Mouse (Mus musculus) liver, embryonic 14.5 days (tissue): ENCODE data around the gene Ncln. TPM values are rescaled to one million over a fixed set of nuclear protein-coding genes. Genes with fewer than 3 reads are reported as not detected.

Experiments used
- ATAC-seq: fragments of 200-750 bp; cut with Nextera tagmentation; 2 replicates; pipeline ENCODE4 v1.8.0; 2017; ENCODE audit warnings: moderate number of reproducible peaks, mild to moderate bottlenecking, moderate library complexity; ENCODE audit not compliant: insufficient read depth
- DNase-seq, 3 experiments: peaks; one replicate each; pipeline ENCODE4 v3.0.0-alpha.2; 2012 to 2013; ENCODE audit warnings: low read depth in 3 of 3, low spot score in 3 of 3
- H3K27ac ChIP-seq: fragments of 300-500 bp; sonication (generic); 2 replicates; pipeline ENCODE4 v1.5.1; 2014; ENCODE audit warnings: moderate library complexity, mild to moderate bottlenecking, control low read depth, inconsistent platforms
- H3K27me3 ChIP-seq: fragments of 300-500 bp; sonication (generic); 2 replicates; pipeline ENCODE4 v1.6.1; 2014; ENCODE audit warnings: mild to moderate bottlenecking, low read length, moderate library complexity; ENCODE audit not compliant: control insufficient read depth, insufficient read depth
- H3K36me3 ChIP-seq: fragments of 300-500 bp; sonication (generic); replicated peaks from 2 replicates; pipeline ENCODE4 v1.6.1; 2014; ENCODE audit warnings: low read depth; ENCODE audit not compliant: control insufficient read depth, insufficient read depth
- H3K4me1 ChIP-seq, 2 experiments: fragments of 200-500 bp in 1 of 2; fragments of 300-500 bp in 1 of 2; sonication (generic) in 1 of 2; replicated peaks; 2 replicates each; pipeline ENCODE4 v1.6.1; 2012 to 2014; ENCODE audit warnings: antibody characterized with exemption in 1 of 2, inconsistent platforms in 1 of 2, low read length in 1 of 2; ENCODE audit not compliant: control insufficient read depth in 2 of 2, insufficient read depth in 2 of 2
- H3K4me2 ChIP-seq: fragments of 300-500 bp; sonication (generic); 2 replicates; pipeline ENCODE4 v1.6.1; 2014; ENCODE audit warnings: low read depth, mild to moderate bottlenecking, control low read depth, moderate library complexity
- H3K4me3 ChIP-seq, 2 experiments: fragments of 200-500 bp in 1 of 2; fragments of 300-500 bp in 1 of 2; sonication (generic) in 1 of 2; 2 replicates each; pipeline ENCODE4 v1.5.1; 2012 to 2014; ENCODE audit warnings: low read depth in 2 of 2, low read length in 2 of 2, mild to moderate bottlenecking in 2 of 2, control low read depth in 1 of 2, inconsistent platforms in 1 of 2, moderate library complexity in 1 of 2; ENCODE audit not compliant: insufficient read depth in 1 of 2
- H3K9ac ChIP-seq: fragments of 300-500 bp; sonication (generic); replicated peaks from 2 replicates; pipeline ENCODE4 v1.6.1; 2014; ENCODE audit warnings: mild to moderate bottlenecking, control low read depth, moderate library complexity
- H3K9me3 ChIP-seq: fragments of 300-500 bp; sonication (generic); 2 replicates; pipeline ENCODE4 v1.6.1; 2016; ENCODE audit warnings: low read length, mixed read lengths; ENCODE audit not compliant: control insufficient read depth
- CTCF ChIP-seq: IDR thresholded peaks from 2 replicates; pipeline ENCODE4 v1.5.1; 2016; ENCODE audit warnings: antibody characterized with exemption, low read depth, control low read depth
- EP300 ChIP-seq: IDR thresholded peaks from 2 replicates; pipeline ENCODE4 v1.6.1; 2016; ENCODE audit warnings: antibody characterized with exemption, low read depth
- WGBS: fragments of 180-500 bp; shearing (Covaris S2); extraction: QIAGEN DNeasy Blood & Tissue Kit; methylation state at CpG from one replicate; pipeline ENCODE4 v1.1.7; 2014; ENCODE audit not compliant: insufficient replicate concordance; 5-methylcytosine and 5-hydroxymethylcytosine counted together
- polyA plus RNA-seq, 2 experiments: library from polyadenylated mRNA; depleted of rRNA in 1 of 2; stranded (reverse) in 1 of 2; unstranded in 1 of 2; fragments of >200 nt; fragmentation: Nextera tagmentation in 1 of 2; extraction: Ambion mirVana in 1 of 2; gene quantifications; 2 replicates each; pipeline versions ENCODE4 v1.2.1 to v1.2.3; 2012 to 2014

The Ncln gene
- polyA plus RNA-seq, 2 experiments: 23.7 to 55.7 TPM

DNA sequence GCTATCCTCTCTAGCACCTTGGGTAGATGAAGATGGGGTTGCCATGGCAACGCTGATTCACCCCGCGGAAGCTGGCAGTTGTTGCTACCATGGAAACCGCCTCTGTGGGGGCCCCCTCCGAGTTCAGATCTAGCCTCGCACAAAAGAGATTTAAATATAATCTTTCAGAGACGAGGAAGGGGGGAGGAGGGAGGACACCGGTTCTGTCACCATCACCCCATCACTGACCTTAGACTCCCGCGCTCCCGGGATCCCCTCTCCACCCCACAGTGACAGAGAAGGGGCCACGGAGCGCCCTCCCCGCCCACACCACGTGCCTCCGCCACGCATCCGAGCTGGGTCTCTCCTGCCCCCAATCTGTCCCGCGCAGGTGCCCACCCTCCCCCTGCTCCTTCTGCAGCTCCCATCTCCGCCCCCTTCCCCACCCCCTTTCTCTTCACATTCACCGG lies 23.2 kb downstream of the Ncln start:
- no peak overlapping the region for H3K9ac ChIP-seq
- H3K4me2 ChIP-seq: no peak overlapping the region
- no peak for ATAC-seq
- no peaks in the 10 kb centered on the region for H3K9me3 ChIP-seq
- no peak overlapping the region for H3K27ac ChIP-seq
- no peaks in the 10 kb centered on the region for H3K36me3 ChIP-seq
- DNase-seq: no peak
- TF ChIP-seq CTCF (no peak), EP300 (no peak)
- 0 out of 4 replicates have a peak, but pooled peaks cover 0 to 2% of the 10 kb centered on the region in 2 experiments for H3K4me1 ChIP-seq
- H3K27me3 ChIP-seq: peaks cover 45% of the 10 kb centered on the region
- no peak overlapping the region for H3K4me3 ChIP-seq
- WGBS: 5% methylated on average over 22 of the region's 22 CpGs

DNA sequence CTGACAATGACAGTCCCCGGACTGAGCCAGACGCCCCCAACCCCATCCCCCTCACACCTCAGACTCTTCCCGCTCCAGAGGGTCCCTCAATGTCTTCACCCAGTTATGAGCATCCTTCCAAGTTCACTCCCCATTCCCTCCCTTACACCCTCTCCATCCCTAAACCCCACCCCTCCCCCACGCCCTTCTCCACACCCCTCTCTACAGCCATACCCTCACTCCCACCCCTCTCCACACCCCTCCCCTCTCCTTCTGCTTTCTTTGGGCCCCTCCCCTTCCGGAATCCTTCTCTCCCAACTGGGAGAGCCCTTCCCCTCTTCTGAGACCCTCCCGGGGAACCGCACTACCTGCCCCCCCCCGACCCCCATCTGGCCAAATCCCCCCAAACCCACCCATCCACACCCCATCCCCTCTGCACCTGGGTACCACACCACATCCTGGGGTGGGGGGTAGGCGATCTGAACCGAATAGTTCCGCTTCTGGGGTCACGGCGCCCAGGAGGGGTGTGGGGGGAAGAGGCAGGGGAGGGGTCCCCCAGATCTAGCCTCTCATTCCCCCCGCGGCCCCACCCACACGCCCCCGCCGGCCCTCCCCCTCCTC lies 23.7 kb downstream of the Ncln start:
- no peak overlapping the region for H3K9ac ChIP-seq
- no peak overlapping the region for H3K4me3 ChIP-seq
- H3K27me3 ChIP-seq: peaks cover 43% of the 10 kb centered on the region
- no peak overlapping the region for H3K4me2 ChIP-seq
- H3K9me3 ChIP-seq: no peaks in the 10 kb centered on the region
- DNase-seq (no peak), ATAC-seq (no peak)
- 0 out of 4 replicates have a peak, but pooled peaks cover 0 to 2% of the 10 kb centered on the region in 2 experiments for H3K4me1 ChIP-seq
- H3K27ac ChIP-seq: no peak overlapping the region
- 7% methylated on average over 18 of the region's 18 CpGs for WGBS
- no peak for TF ChIP-seq EP300
- no peak for TF ChIP-seq CTCF
- no peaks in the 10 kb centered on the region for H3K36me3 ChIP-seq

- Histone ChIP-seq H3K27ac (no peak overlapping the region), H3K4me3 (no peak overlapping the region), H3K4me1 (no peaks in the 10 kb centered on the region), H3K9ac (no peak overlapping the region), H3K9me3 (no peaks in the 10 kb centered on the region), H3K36me3 (no peaks in the 10 kb centered on the region), H3K4me2 (no peak overlapping the region), H3K27me3 (peaks cover 35% of the 10 kb centered on the region)
- WGBS: 31% methylated on average over 18 of the region's 18 CpGs
- no peak for TF ChIP-seq EP300
- TF ChIP-seq CTCF: no peak
- no peak for ATAC-seq
- DNase-seq: no peak
Observed at GRCm38 (mm10) chr10:81470454-81470853, 25.7 kb downstream of the Ncln start.

GRCm38 (mm10) chr10:81469253-81469652 lies 26.9 kb downstream of the Ncln start:
- Histone ChIP-seq H3K27me3 (peaks cover 32% of the 10 kb centered on the region), H3K36me3 (no peaks in the 10 kb centered on the region), H3K27ac (no peak overlapping the region), H3K9me3 (no peaks in the 10 kb centered on the region), H3K4me2 (no peak overlapping the region), H3K4me3 (no peak overlapping the region), H3K4me1 (peaks cover 2 to 5% of the 10 kb centered on the region in 2 experiments), H3K9ac (no peak overlapping the region)
- no peak for TF ChIP-seq CTCF
- TF ChIP-seq EP300: no peak
- DNase-seq (no peak), ATAC-seq (no peak)
- 62% methylated on average over 5 of the region's 5 CpGs for WGBS

GRCm38 (mm10) chr10:81467670-81468235 lies 28.4 kb downstream of the Ncln start:
- peaks cover 5% of the 10 kb centered on the region in 2 experiments for H3K4me1 ChIP-seq
- DNase-seq: no peak
- ATAC-seq: no peak
- no peak overlapping the region for H3K27ac ChIP-seq
- 64% methylated on average over 16 of the region's 16 CpGs for WGBS
- no peaks in the 10 kb centered on the region for H3K9me3 ChIP-seq
- no peak overlapping the region for H3K4me2 ChIP-seq
- no peak overlapping the region for H3K9ac ChIP-seq
- no peaks in the 10 kb centered on the region for H3K36me3 ChIP-seq
- no peak overlapping the region for H3K4me3 ChIP-seq
- peaks cover 31% of the 10 kb centered on the region for H3K27me3 ChIP-seq
- TF ChIP-seq CTCF (no peak), EP300 (no peak)
